Mouse (Mus musculus) small intestine, adult 2 months (tissue): ENCODE measurements around the gene Triobp. TPM values are rescaled to one million over a fixed set of nuclear protein-coding genes. Genes with fewer than 3 reads are reported as not detected.
A peak's percentile ranks its signal among the peaks of the same experiment; 100 is the strongest.

Source experiments
- H3K27ac ChIP-seq: fragments of 200-500 bp; 2 replicates; pipeline ENCODE4 v1.5.1; 2012; ENCODE audit warnings: low read depth, low read length, control low read depth, inconsistent platforms; ENCODE audit not compliant: insufficient read depth
- H3K27me3 ChIP-seq: fragments of 200-500 bp; 2 replicates; pipeline ENCODE4 v1.6.1; 2012; ENCODE audit warnings: mild to moderate bottlenecking, moderate library complexity, low read length, inconsistent platforms; ENCODE audit not compliant: control insufficient read depth, insufficient read depth
- H3K36me3 ChIP-seq: fragments of 200-500 bp; 2 replicates; pipeline ENCODE4 v1.6.1; 2012; ENCODE audit warnings: mild to moderate bottlenecking, low read length, control low read depth, inconsistent platforms; ENCODE audit not compliant: control insufficient read depth, insufficient read depth
- H3K4me1 ChIP-seq: fragments of 200-500 bp; 2 replicates; pipeline ENCODE4 v1.6.1; 2012; ENCODE audit warnings: low read length, inconsistent platforms, mixed read lengths; ENCODE audit not compliant: control insufficient read depth, insufficient read depth, insufficient read length
- H3K4me3 ChIP-seq: fragments of 200-500 bp; 2 replicates; pipeline ENCODE4 v1.5.1; 2012; ENCODE audit warnings: low read depth, mild to moderate bottlenecking, control low read depth, inconsistent platforms, low read length, moderate library complexity
- CTCF ChIP-seq: fragments of 200-500 bp; IDR thresholded peaks from 2 replicates; pipeline ENCODE4 v1.5.1; 2012; ENCODE audit warnings: low read depth, mild to moderate bottlenecking, control low read depth, inconsistent platforms, low read length, moderate library complexity, mixed read lengths; ENCODE audit not compliant: insufficient replicate concordance, insufficient read length; ENCODE audit errors: extremely low read depth
- POLR2A ChIP-seq: fragments of 200-500 bp; IDR thresholded peaks from 2 replicates; pipeline ENCODE4 v1.6.1; 2012; ENCODE audit warnings: low read depth, mild to moderate bottlenecking, control low read depth, inconsistent platforms, low read length, moderate library complexity
- WGBS: fragments of 180-500 bp; shearing (Covaris S2); methylation state at CpG from one replicate; pipeline ENCODE4 v1.1.7; 2018; 5-methylcytosine and 5-hydroxymethylcytosine counted together
- polyA plus RNA-seq: library from polyadenylated mRNA; depleted of rRNA; stranded (reverse); fragments of >200 nt; gene quantifications from 2 replicates; pipeline ENCODE4 v1.2.3, GENCODE M21; 2012

Triobp gene
- polyA plus RNA-seq, 1 experiment, result 123 TPM

DNA sequence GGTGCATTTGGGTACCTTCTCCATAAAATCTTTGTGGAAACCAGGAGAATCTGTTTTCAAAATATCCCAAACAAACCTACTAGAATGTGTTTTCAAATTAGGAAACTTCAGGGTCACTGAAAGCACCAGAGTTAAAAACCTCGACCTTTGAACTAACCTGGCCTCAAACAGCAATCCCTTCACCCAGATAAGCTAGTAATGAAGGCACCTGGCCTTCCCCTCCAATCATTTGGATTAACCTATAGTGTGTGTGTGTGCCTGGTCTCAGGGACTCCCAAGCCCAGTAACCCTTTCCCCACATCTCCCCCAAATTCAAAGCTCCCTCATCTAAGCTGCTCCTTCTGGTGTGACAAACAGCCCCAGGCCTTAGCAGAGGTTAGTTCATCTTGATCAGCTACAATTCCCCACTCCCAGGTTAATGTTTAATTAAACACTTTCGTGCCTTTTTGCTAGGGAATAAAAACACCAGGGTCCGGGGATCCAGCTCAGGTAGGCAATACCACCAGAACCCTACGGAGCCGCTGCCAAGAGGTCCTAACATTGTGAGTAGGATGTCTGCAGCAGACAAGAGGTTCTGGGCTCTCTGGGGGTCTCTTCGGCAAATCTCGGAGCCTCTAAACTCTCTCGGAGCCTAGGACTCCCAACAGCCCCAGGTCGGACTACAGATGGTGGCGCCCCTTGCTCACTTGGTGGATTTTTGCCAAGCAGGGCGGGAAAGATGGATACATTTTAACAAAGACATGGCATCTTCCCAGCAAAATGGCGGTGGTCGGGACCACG, 79.2 kb downstream of the Triobp start:
- H3K27ac ChIP-seq, result peak overlapping the region; percentile 92
- peak overlapping the region; percentile 98 for H3K4me3 ChIP-seq
- no peaks in the 10 kb centered on the region for H3K36me3 ChIP-seq
- H3K27me3 ChIP-seq, result no peaks in the 10 kb centered on the region
- no peak for TF ChIP-seq CTCF
- TF ChIP-seq POLR2A, result no peak
- 24% methylated on average over 14 of the region's 14 CpGs for WGBS
- peaks cover 26% of the 10 kb centered on the region for H3K4me1 ChIP-seq

DNA sequence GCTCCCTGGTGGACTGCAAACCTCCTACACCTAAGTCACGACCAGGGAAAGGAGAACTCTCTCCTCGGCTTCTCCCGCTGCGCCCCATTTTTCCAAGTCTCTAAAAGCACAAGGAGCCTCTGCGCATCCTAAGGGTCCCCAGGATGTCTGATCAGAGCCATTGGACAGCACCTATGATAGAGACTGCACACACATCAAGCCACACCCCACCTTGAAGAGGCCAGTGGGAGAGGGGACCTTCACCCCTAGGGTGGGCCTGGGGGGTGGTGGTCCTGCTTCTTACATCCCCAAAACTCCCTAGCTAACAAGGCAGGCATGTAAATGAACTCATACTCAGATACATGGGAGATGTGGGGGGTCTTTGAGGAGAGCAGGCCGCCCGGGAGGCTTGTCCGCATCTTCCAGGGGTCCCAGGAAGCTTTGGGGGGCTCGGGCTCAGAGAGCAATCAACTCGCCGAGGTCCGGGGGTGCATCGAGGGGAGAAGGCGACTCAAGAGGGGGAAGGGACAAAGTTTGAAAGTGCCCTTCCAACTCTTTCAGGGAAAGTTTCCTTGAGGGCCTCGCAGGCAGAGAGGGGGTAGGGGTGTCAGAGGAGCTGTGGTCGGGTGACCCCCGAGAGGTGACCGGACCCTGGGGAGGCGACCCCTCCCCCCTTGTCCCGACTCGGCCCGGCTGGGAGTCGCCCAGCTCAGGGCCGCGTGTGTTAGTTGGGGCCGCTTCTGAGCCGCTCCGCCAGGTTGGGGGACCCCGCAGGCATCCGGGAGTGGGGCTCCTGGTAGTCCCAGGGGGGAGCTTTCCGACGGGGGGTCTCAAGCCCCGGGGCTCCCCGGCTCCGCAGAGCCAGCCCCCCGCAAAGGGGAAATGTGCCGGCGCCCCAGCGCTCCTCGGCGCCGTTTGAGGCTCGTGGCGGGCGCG, 80.0 kb downstream of the Triobp start:
- TF ChIP-seq CTCF (no peak), POLR2A (0 out of 2 replicates have a peak, but pooled peaks have one; percentile 4)
- Histone ChIP-seq H3K27ac (peak overlapping the region; percentile 92), H3K4me1 (peaks cover 24% of the 10 kb centered on the region), H3K27me3 (no peaks in the 10 kb centered on the region), H3K4me3 (peak overlapping the region; percentile 98), H3K36me3 (no peaks in the 10 kb centered on the region)
- WGBS, result 4% methylated on average over 45 of the region's 46 CpGs

DNA sequence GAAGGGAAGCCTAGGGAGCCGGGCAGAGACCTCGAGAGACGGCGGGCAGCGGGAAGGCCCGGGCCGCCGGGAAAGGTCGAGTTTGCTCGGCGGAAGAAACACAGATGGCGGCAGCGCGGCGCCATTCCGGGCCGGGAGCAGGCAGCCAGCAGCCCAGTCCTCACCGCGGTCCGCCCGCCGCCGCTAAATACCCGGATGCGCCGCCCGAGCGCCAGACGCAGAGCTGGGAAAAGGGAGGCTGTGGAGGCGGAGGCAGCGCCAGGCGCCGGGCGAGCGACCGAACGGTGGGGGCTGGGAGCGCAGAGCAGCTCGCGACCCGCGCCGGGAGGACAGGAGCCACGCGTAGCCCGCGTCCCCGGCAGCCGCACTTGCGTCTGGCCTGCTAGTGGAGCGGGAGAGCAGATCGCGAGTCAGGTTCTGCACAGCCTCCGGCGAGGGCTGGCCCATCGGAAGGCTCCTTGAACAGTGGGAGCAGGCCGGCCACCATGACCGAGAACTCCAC, 80.8 kb downstream of the Triobp start, which contains the start of gene H1f0:
Gene H1f0, plus strand, starts transcription at position 214 of the 502 bp plus-strand sequence.
- peak within 1 kb of the TSS; percentile 92 for H3K27ac ChIP-seq
- peak; percentile 90 for TF ChIP-seq POLR2A
- no peak for TF ChIP-seq CTCF
- WGBS, result under 1% methylated on average over 47 of the region's 58 CpGs

DNA sequence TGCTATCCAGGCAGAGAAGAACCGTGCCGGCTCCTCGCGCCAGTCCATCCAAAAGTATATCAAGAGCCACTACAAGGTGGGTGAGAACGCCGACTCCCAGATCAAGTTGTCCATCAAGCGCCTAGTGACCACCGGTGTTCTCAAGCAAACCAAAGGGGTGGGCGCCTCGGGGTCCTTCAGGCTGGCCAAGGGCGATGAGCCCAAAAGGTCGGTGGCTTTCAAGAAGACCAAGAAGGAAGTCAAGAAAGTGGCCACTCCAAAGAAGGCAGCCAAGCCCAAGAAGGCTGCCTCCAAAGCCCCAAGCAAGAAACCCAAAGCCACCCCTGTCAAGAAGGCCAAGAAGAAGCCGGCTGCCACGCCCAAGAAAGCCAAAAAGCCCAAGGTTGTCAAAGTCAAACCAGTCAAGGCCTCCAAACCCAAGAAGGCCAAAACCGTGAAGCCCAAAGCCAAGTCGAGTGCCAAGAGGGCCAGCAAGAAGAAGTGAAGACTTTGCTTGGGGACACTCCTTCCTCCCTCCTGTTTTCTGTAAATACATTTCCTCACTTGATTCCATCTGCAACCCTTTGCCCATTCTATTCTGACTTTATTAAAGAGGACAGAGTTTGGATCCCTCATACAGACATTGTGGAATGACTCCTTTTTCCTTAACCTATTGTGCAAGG, 81.4 kb downstream of the Triobp start:
- WGBS, result 9% methylated on average over 16 of the region's 16 CpGs
- Histone ChIP-seq H3K27ac (peak overlapping the region; percentile 92), H3K27me3 (no peaks in the 10 kb centered on the region), H3K4me3 (peak overlapping the region; percentile 98), H3K4me1 (peaks cover 12% of the 10 kb centered on the region), H3K36me3 (no peaks in the 10 kb centered on the region)
- no peak for TF ChIP-seq POLR2A
- no peak for TF ChIP-seq CTCF

More for the DNA sequence above, 80.8 kb downstream of the Triobp start, which contains the start of gene H1f0:
- H3K4me1 ChIP-seq, result peaks cover 18% of the 10 kb centered on the region
- peak within 1 kb of the TSS; percentile 98 for H3K4me3 ChIP-seq
- H3K36me3 ChIP-seq, result no peaks in the 10 kb centered on the region
- H3K27me3 ChIP-seq, result no peaks in the 10 kb centered on the region

DNA sequence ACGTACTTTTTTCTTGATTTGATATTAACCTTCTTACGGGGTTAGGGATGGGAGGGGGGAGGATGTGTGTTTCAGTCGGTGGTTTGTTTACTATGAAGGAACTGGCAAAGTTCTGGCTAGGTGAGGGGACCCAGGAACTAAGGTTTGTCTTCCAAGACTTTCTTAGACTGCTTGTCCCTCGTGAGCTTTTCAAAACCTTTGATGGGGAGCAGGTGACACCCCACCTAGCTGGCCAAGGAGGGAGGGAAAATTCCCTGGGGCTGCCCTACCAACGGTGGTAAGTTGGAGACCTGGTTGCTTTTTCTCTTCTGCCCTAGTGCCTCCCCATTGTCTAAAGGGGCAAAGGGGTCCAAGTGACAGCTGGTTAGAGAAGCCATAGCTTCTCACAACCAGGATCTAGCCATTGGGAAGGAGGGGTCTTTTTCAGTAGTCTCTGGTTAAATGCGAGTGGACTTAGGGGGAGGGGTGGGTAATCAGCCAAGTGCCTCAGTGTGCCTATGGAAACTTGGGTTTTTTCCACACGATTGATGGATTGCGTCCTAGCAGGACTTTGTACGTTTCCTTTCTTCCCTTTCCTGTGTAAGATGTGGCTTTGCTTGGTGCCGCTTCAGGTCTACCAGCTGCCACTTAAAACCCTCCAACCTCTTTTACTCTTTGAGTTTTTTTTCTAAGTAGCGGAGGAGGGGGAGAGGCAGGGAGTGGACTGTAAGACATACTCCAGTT, 82.2 kb downstream of the Triobp start:
- Histone ChIP-seq H3K4me1 (peaks cover 12% of the 10 kb centered on the region), H3K4me3 (peak overlapping the region; percentile 62), H3K36me3 (no peaks in the 10 kb centered on the region), H3K27me3 (no peaks in the 10 kb centered on the region), H3K27ac (peak overlapping the region; percentile 92)
- TF ChIP-seq POLR2A, result no peak
- TF ChIP-seq CTCF, result no peak
- WGBS, result 2% methylated on average over 11 of the region's 11 CpGs
